Mouse (Mus musculus): ENCODE measurements around the gene Prx. TPM values are rescaled to one million over a fixed set of nuclear protein-coding genes. Genes with fewer than 3 reads are reported as not detected.

Gene Prx
- polyA plus RNA-seq, 1 experiment from 2014 or later: 2.1 TPM

- Histone ChIP-seq H3K27ac (replicated peaks; ENCODE audit: low read depth, low read length) (peak within 1 kb of the TSS; percentile 97), H3K9me3 (ENCODE audit: control insufficient read depth, low read length) (no peaks in the 10 kb centered on the region), H3K4me2 (ENCODE audit: low read depth, severe bottlenecking) (peak within 1 kb of the TSS; percentile 66), H3K9ac (ENCODE audit: low read length) (peak within 1 kb of the TSS; percentile 82), H3K27me3 (ENCODE audit: control insufficient read depth, insufficient read depth, low read length) (no peaks in the 10 kb centered on the region), H3K4me1 (ENCODE audit: control insufficient read depth, insufficient read depth, low read length) (peaks cover 9% of the 10 kb centered on the region; the same call in 1 of the 2 replicates), H3K4me3 (ENCODE audit: low read depth, low read length) (peak within 1 kb of the TSS; percentile 78), H3K36me3 (ENCODE audit: control insufficient read depth, insufficient read depth, low read length) (no peaks in the 10 kb centered on the region; the same call in 1 of the 2 replicates)
- WGBS: under 1% methylated on average over 79 of the region's 80 CpGs
- peak; percentile 94 for ATAC-seq (ENCODE audit: insufficient number of reproducible peaks, low FRiP score, low TSS enrichment, low read depth)
- peak; percentile 100 for DNase-seq (ENCODE audit: low spot score)
These were observed 12.1 kb upstream of the Prx start, which contains the start of gene Sertad1 for GRCm38 (mm10) chr7:27486770-27487697. Sertad1 (plus strand) TSS chr7:27486910.

GRCm38 (mm10) chr7:27487740-27488268 is 11.3 kb upstream of the Prx start:
- Histone ChIP-seq H3K4me1 (ENCODE audit: control insufficient read depth, insufficient read depth, low read length) (peaks cover 9% of the 10 kb centered on the region; the same call in 1 of the 2 replicates), H3K9me3 (ENCODE audit: control insufficient read depth, low read length) (no peaks in the 10 kb centered on the region)

GRCm38 (mm10) chr7:27489270-27489869 is 9.8 kb upstream of the Prx start:
- ATAC-seq (ENCODE audit: insufficient number of reproducible peaks, low FRiP score, low TSS enrichment, low read depth): no peak
- DNase-seq (ENCODE audit: low spot score): no peak
- Histone ChIP-seq H3K36me3 (ENCODE audit: control insufficient read depth, insufficient read depth, low read length) (no peaks in the 10 kb centered on the region; the same call in 1 of the 2 replicates), H3K9me3 (ENCODE audit: control insufficient read depth, low read length) (no peaks in the 10 kb centered on the region), H3K27ac (replicated peaks; ENCODE audit: low read depth, low read length) (no peak overlapping the region), H3K4me3 (ENCODE audit: low read depth, low read length) (no peak overlapping the region), H3K27me3 (ENCODE audit: control insufficient read depth, insufficient read depth, low read length) (no peaks in the 10 kb centered on the region), H3K4me1 (ENCODE audit: control insufficient read depth, insufficient read depth, low read length) (peaks cover 9% of the 10 kb centered on the region; the same call in 1 of the 2 replicates), H3K4me2 (ENCODE audit: low read depth, severe bottlenecking) (no peak overlapping the region), H3K9ac (ENCODE audit: low read length) (no peak overlapping the region)
- 94% methylated on average over 25 of the region's 25 CpGs for WGBS

More at GRCm38 (mm10) chr7:27487740-27488268, 11.3 kb upstream of the Prx start:
- H3K27ac ChIP-seq (replicated peaks; ENCODE audit: low read depth, low read length): peak overlapping the region; percentile 97
- peak overlapping the region; percentile 82 for H3K9ac ChIP-seq (ENCODE audit: low read length)
- no peak for ATAC-seq (ENCODE audit: insufficient number of reproducible peaks, low FRiP score, low TSS enrichment, low read depth)
- no peaks in the 10 kb centered on the region for H3K27me3 ChIP-seq (ENCODE audit: control insufficient read depth, insufficient read depth, low read length)
- H3K4me3 ChIP-seq (ENCODE audit: low read depth, low read length): peak overlapping the region; percentile 78
- peak overlapping the region; percentile 66 for H3K4me2 ChIP-seq (ENCODE audit: low read depth, severe bottlenecking)
- 4% methylated on average over 13 of the region's 13 CpGs for WGBS
- peak; percentile 42 for DNase-seq (ENCODE audit: low spot score)
- no peaks in the 10 kb centered on the region; the same call in 1 of the 2 replicates for H3K36me3 ChIP-seq (ENCODE audit: control insufficient read depth, insufficient read depth, low read length)

- H3K27me3 ChIP-seq (ENCODE audit: control insufficient read depth, insufficient read depth, low read length): no peaks in the 10 kb centered on the region
- peak overlapping the region; percentile 44 for H3K9ac ChIP-seq (ENCODE audit: low read length)
- peak overlapping the region; percentile 24 for H3K4me3 ChIP-seq (ENCODE audit: low read depth, low read length)
- no peaks in the 10 kb centered on the region for H3K9me3 ChIP-seq (ENCODE audit: control insufficient read depth, low read length)
- H3K27ac ChIP-seq (replicated peaks; ENCODE audit: low read depth, low read length): peak overlapping the region; percentile 78
- no peaks in the 10 kb centered on the region; the same call in 1 of the 2 replicates for H3K36me3 ChIP-seq (ENCODE audit: control insufficient read depth, insufficient read depth, low read length)
- 40% methylated on average over 4 of the region's 4 CpGs for WGBS
- peaks cover 9% of the 10 kb centered on the region; the same call in 1 of the 2 replicates for H3K4me1 ChIP-seq (ENCODE audit: control insufficient read depth, insufficient read depth, low read length)
- DNase-seq (ENCODE audit: low spot score): no peak
- peak overlapping the region; percentile 66 for H3K4me2 ChIP-seq (ENCODE audit: low read depth, severe bottlenecking)
- ATAC-seq (ENCODE audit: insufficient number of reproducible peaks, low FRiP score, low TSS enrichment, low read depth): no peak
These were observed 8.9 kb upstream of the Prx start for GRCm38 (mm10) chr7:27490227-27490542.

GRCm38 (mm10) chr7:27490543-27491329 is 8.4 kb upstream of the Prx start:
- H3K27me3 ChIP-seq (ENCODE audit: control insufficient read depth, insufficient read depth, low read length): no peaks in the 10 kb centered on the region
- peak overlapping the region; percentile 78 for H3K27ac ChIP-seq (replicated peaks; ENCODE audit: low read depth, low read length)
- no peaks in the 10 kb centered on the region for H3K9me3 ChIP-seq (ENCODE audit: control insufficient read depth, low read length)
- peak overlapping the region; percentile 66 for H3K4me2 ChIP-seq (ENCODE audit: low read depth, severe bottlenecking)
- H3K4me1 ChIP-seq (ENCODE audit: control insufficient read depth, insufficient read depth, low read length): peaks cover 9% of the 10 kb centered on the region; the same call in 1 of the 2 replicates
- ATAC-seq (ENCODE audit: insufficient number of reproducible peaks, low FRiP score, low TSS enrichment, low read depth) (peak; percentile 55), DNase-seq (ENCODE audit: low spot score) (peak; percentile 85)
- under 1% methylated on average over 27 of the region's 33 CpGs for WGBS
- H3K4me3 ChIP-seq (ENCODE audit: low read depth, low read length): peak overlapping the region; percentile 24
- H3K36me3 ChIP-seq (ENCODE audit: control insufficient read depth, insufficient read depth, low read length): no peaks in the 10 kb centered on the region; the same call in 1 of the 2 replicates
- peak overlapping the region; percentile 44 for H3K9ac ChIP-seq (ENCODE audit: low read length)

GRCm38 (mm10) chr7:27491856-27492255 is 7.3 kb upstream of the Prx start:
- H3K4me3 ChIP-seq (ENCODE audit: low read depth, low read length): no peak overlapping the region
- H3K27me3 ChIP-seq (ENCODE audit: control insufficient read depth, insufficient read depth, low read length): no peaks in the 10 kb centered on the region
- H3K36me3 ChIP-seq (ENCODE audit: control insufficient read depth, insufficient read depth, low read length): no peaks in the 10 kb centered on the region; the same call in 1 of the 2 replicates
- WGBS: 77% methylated on average over 7 of the region's 7 CpGs
- no peak overlapping the region for H3K27ac ChIP-seq (replicated peaks; ENCODE audit: low read depth, low read length)
- no peak overlapping the region for H3K4me2 ChIP-seq (ENCODE audit: low read depth, severe bottlenecking)
- H3K4me1 ChIP-seq (ENCODE audit: control insufficient read depth, insufficient read depth, low read length): peaks cover 9% of the 10 kb centered on the region; the same call in 1 of the 2 replicates
- no peaks in the 10 kb centered on the region for H3K9me3 ChIP-seq (ENCODE audit: control insufficient read depth, low read length)
- DNase-seq (ENCODE audit: low spot score): no peak
- no peak for ATAC-seq (ENCODE audit: insufficient number of reproducible peaks, low FRiP score, low TSS enrichment, low read depth)
- no peak overlapping the region for H3K9ac ChIP-seq (ENCODE audit: low read length)

GRCm38 (mm10) chr7:27493022-27493421 is 6.1 kb upstream of the Prx start:
- H3K27me3 ChIP-seq (ENCODE audit: control insufficient read depth, insufficient read depth, low read length): no peaks in the 10 kb centered on the region
- ATAC-seq (ENCODE audit: insufficient number of reproducible peaks, low FRiP score, low TSS enrichment, low read depth) (no peak), DNase-seq (ENCODE audit: low spot score) (no peak)
- WGBS: 75% methylated on average over 3 of the region's 3 CpGs
- no peaks in the 10 kb centered on the region for H3K9me3 ChIP-seq (ENCODE audit: control insufficient read depth, low read length)
- H3K4me1 ChIP-seq (ENCODE audit: control insufficient read depth, insufficient read depth, low read length): peaks cover 7% of the 10 kb centered on the region; the same call in 1 of the 2 replicates
- H3K9ac ChIP-seq (ENCODE audit: low read length): no peak overlapping the region
- H3K4me3 ChIP-seq (ENCODE audit: low read depth, low read length): no peak overlapping the region; the same call in 1 of the 2 replicates
- no peaks in the 10 kb centered on the region; the same call in 1 of the 2 replicates for H3K36me3 ChIP-seq (ENCODE audit: control insufficient read depth, insufficient read depth, low read length)
- no peak overlapping the region for H3K27ac ChIP-seq (replicated peaks; ENCODE audit: low read depth, low read length)
- no peak overlapping the region for H3K4me2 ChIP-seq (ENCODE audit: low read depth, severe bottlenecking)
